In the genomic region with DNA sequence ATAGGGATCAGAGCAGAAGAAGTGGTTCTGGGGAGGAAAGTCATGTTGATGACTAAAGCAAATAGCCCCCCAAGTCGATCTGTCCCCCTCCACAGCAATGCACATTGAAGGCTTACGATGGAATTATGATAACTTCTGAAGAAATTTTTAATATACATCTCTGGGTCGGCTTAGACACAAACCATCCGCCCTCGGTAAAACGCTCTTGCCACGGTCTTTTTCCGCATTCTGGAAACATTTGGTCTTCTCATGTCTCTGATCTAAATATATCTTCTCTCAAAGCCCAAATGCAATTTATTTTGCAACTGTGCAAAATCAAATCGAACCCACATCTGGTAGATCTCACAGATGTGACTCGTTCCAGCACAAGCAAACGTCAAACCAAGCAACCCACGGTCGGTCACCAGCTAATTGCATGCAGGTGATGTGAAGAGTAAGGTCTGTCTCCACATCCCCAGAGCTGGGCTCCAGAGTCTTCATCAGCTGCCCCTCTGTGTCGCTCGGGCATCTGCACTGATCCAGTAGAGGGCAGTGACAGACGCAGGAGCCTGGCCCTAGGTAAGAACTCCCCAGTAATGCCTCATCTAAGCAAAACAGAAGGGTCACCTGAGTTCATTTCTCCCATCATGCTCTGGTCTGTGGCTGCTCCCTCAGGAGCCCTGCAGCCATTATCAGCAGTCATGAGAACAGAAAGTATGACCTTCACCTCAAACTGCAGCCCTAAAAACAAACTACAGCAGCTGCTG, we compare ENCODE assay signal across 8 mouse cellular contexts.
DNase-seq lines count a peak whose midpoint lies in the region; ATAC-seq and TF ChIP-seq lines count a peak whose summit lies in the region.

No protein-coding gene starts in this region.

- 0 out of 2 replicates have a peak, but pooled peaks have one; percentile 1 for ATAC-seq in erythroblast, adult 5-6 weeks (replicated peaks; ENCODE audit: low FRiP score, poor library complexity, severe bottlenecking)
- peak; percentile 52 for ATAC-seq in kidney, embryonic 15.5 days (replicated peaks; ENCODE audit: low FRiP score)
- 0 out of 2 replicates have a peak, but pooled peaks have one; percentile 42 for ATAC-seq in stomach, embryonic 16.5 days (ENCODE audit: insufficient read depth, low FRiP score)
- no peak for ATAC-seq in forebrain, embryonic 13.5 days

- no peak overlapping the region for H3K9ac ChIP-seq in kidney, embryonic 15.5 days
- H3K9ac ChIP-seq in stomach, embryonic 16.5 days (ENCODE audit: low read length): no peak overlapping the region
- H3K9ac ChIP-seq in forebrain, embryonic 13.5 days: no peak overlapping the region

- H3K4me2 ChIP-seq in kidney, embryonic 15.5 days: peak overlapping the region; percentile 39
- peak overlapping the region; percentile 26 for H3K4me2 ChIP-seq in stomach, embryonic 16.5 days (ENCODE audit: low read depth, low read length)
- H3K4me2 ChIP-seq in forebrain, embryonic 13.5 days: no peak overlapping the region

- H3K27ac ChIP-seq in layer of hippocampus, adult 2 months: no peak overlapping the region
- 0 out of 2 replicates have a peak overlapping the region, but pooled peaks have one; percentile 37 for H3K27ac ChIP-seq in kidney, embryonic 15.5 days
- H3K27ac ChIP-seq in stomach, embryonic 16.5 days (ENCODE audit: low read length): peak overlapping the region; percentile 20; the same call in 1 of the 2 replicates
- H3K27ac ChIP-seq in forebrain, embryonic 13.5 days: no peak overlapping the region

- no peaks in the 10 kb centered on the region for H3K9me3 ChIP-seq in kidney, embryonic 15.5 days (replicated peaks)
- no peaks in the 10 kb centered on the region for H3K9me3 ChIP-seq in stomach, embryonic 16.5 days (replicated peaks; ENCODE audit: control insufficient read depth, low read length)
- no peaks in the 10 kb centered on the region for H3K9me3 ChIP-seq in forebrain, embryonic 13.5 days (replicated peaks)

- peaks cover 10% of the 10 kb centered on the region for H3K4me1 ChIP-seq in kidney, embryonic 15.5 days
- peaks cover 8% of the 10 kb centered on the region for H3K4me1 ChIP-seq in stomach, embryonic 16.5 days (ENCODE audit: control insufficient read depth, insufficient read depth, low read length)
- H3K4me1 ChIP-seq in forebrain, embryonic 13.5 days: no peaks in the 10 kb centered on the region

- DNase-seq in layer of hippocampus, adult 2 months (ENCODE audit: low spot score in 2 of 2): no peak
- no peak for DNase-seq in layer of hippocampus, postnatal 25 days (ENCODE audit: extremely low spot score in 1 of 2, low spot score in 1 of 2)
- DNase-seq in cerebellum, postnatal 14 days: no peak
- no peak for DNase-seq in frontal cortex, adult 2 months (ENCODE audit: extremely low spot score in 1 of 2, low spot score in 1 of 2)

- H3K36me3 ChIP-seq in kidney, embryonic 15.5 days: no peaks in the 10 kb centered on the region
- H3K36me3 ChIP-seq in stomach, embryonic 16.5 days (ENCODE audit: control insufficient read depth, insufficient read depth, low read length): no peaks in the 10 kb centered on the region
- no peaks in the 10 kb centered on the region for H3K36me3 ChIP-seq in forebrain, embryonic 13.5 days (ENCODE audit: poor library complexity, severe bottlenecking)

- 0 out of 2 replicates have a peak, but pooled peaks have one; percentile 2 for TF ChIP-seq CTCF in layer of hippocampus, adult 2 months (conservative IDR thresholded peaks at IDR 0.05)

- no peaks in the 10 kb centered on the region for H3K27me3 ChIP-seq in kidney, embryonic 15.5 days
- H3K27me3 ChIP-seq in stomach, embryonic 16.5 days (ENCODE audit: control insufficient read depth, insufficient read depth, low read length): no peaks in the 10 kb centered on the region
- H3K27me3 ChIP-seq in forebrain, embryonic 13.5 days: no peaks in the 10 kb centered on the region

- WGBS in kidney, embryonic 15.5 days: 57% methylated on average over 16 of the region's 16 CpGs
- 41% methylated on average over 16 of the region's 16 CpGs for WGBS in stomach, embryonic 16.5 days
- 87% methylated on average over 16 of the region's 16 CpGs for WGBS in forebrain, embryonic 13.5 days

- H3K4me3 ChIP-seq in layer of hippocampus, adult 2 months: no peak overlapping the region
- no peak overlapping the region for H3K4me3 ChIP-seq in kidney, embryonic 15.5 days (replicated peaks)
- no peak overlapping the region for H3K4me3 ChIP-seq in stomach, embryonic 16.5 days (replicated peaks; ENCODE audit: low read length)
- no peak overlapping the region for H3K4me3 ChIP-seq in forebrain, embryonic 13.5 days

Comparison
In these comparisons a context has a peak if more than half of its experiments do, and no peak if none do; other contexts are left out.
1. H3K27ac ChIP-seq: peak in kidney, embryonic 15.5 days (single experiment) and stomach, embryonic 16.5 days (single experiment); none in layer of hippocampus, adult 2 months (single experiment) and forebrain, embryonic 13.5 days (single experiment).